Mouse (Mus musculus): ENCODE measurements at regions not wholly inside any gene's neighbourhood (a gene's known extent, or its start where the extent isn't known, plus 50 kb on each side); places are given as distances from the start of the nearest gene placed in this dataset.
A peak's percentile ranks its signal among the peaks of the same experiment; 100 is the strongest.
"Not testable (repeated sequence)": the region's sequence is repeated elsewhere in the genome, so short reads cannot be mapped to it uniquely, and the experiment has no call there.

DNA sequence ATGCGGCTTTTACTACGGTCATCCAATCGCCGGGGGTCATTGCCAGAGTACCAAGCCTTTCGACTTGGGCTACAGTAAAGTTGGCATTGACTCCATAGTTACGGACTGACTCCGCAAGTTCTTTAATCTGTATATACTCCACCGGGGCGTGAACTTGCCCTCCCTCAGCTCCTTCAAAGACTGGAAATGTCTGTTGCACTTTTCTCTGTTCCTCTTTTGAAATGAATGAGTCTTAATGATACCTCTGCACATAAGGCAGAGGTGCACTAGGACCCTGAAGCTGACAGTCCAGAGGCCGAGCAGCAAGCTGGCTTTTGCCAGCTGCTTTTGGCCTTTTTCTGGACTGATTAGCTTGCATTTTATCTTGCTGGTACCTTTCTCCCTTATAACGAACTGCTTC, 1589.2 kb upstream of the Tacstd2 start:
- TF ChIP-seq CTCF (conservative IDR thresholded peaks at IDR 0.05 in 1 of 2, IDR thresholded peaks at IDR 0.05 in 1 of 2; ENCODE audit: low read depth in 2 of 2, low read length in 2 of 2); BHLHE40 (IDR thresholded peaks at IDR 0.05; ENCODE audit: low read depth, low read length); POLR2A (IDR thresholded peaks at IDR 0.05; ENCODE audit: low read depth, low read length); USF1 (IDR thresholded peaks at IDR 0.05; ENCODE audit: low read depth, low read length); ZC3H11A (IDR thresholded peaks at IDR 0.05; ENCODE audit: low read depth, low read length); GABPA (IDR thresholded peaks at IDR 0.05; ENCODE audit: insufficient replicate concordance, low read depth, low read length); SMC3 (IDR thresholded peaks at IDR 0.05; ENCODE audit: low read depth, low read length); MYC (IDR thresholded peaks at IDR 0.05; ENCODE audit: low read depth, low read length): not testable (repeated sequence)
- TF ChIP-seq CHD2 (IDR thresholded peaks at IDR 0.05; ENCODE audit: low read length): 0 out of 2 replicates have a peak, but pooled peaks have one; percentile 33

Data from CH12.LX (cell line).